Mouse (Mus musculus) brain, adult 2 months (tissue): Measurements from ENCODE around the gene Zfp27.
"Not testable (repeated sequence)": the region's sequence is repeated elsewhere in the genome, so short reads cannot be mapped to it uniquely, and the experiment has no call there.

ENCODE experiments used
- DNase-seq: peaks from one replicate; pipeline ENCODE4 v3.0.0; 2011; ENCODE audit warnings: low read depth, low spot score

The Zfp27 gene

GRCm38 (mm10) chr7:29890501-29890900 lies 15.9 kb downstream of the Zfp27 start:
- no peak for DNase-seq

GRCm38 (mm10) chr7:29880916-29881315 lies 25.5 kb downstream of the Zfp27 start:
- no peak for DNase-seq

- no peak for DNase-seq
Observed at GRCm38 (mm10) chr7:29880056-29880455, 26.3 kb downstream of the Zfp27 start.

DNA sequence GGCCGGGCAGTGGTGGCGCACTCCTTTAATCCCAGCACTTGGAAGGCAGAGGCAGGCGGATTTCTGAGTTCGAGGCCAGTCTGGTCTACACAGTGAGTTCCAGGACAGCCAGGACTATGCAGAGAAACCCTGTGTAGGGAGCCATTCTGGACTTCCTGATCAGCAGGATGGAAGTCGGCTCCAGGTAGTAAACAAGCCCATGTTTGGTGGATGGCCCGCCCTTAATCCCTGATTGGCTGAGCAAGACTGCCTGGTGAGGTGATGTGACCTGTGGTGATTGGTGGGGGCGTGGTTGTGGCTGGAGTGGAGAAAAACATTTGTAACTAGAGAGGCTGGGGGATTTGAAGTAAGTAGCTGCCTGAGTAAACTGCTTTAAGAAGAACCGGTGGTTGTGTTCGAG lies 28.8 kb downstream of the Zfp27 start:
- not testable (repeated sequence) for DNase-seq

- DNase-seq, result no peak
Observed at GRCm38 (mm10) chr7:29874256-29874655, 32.1 kb downstream of the Zfp27 start.

DNA sequence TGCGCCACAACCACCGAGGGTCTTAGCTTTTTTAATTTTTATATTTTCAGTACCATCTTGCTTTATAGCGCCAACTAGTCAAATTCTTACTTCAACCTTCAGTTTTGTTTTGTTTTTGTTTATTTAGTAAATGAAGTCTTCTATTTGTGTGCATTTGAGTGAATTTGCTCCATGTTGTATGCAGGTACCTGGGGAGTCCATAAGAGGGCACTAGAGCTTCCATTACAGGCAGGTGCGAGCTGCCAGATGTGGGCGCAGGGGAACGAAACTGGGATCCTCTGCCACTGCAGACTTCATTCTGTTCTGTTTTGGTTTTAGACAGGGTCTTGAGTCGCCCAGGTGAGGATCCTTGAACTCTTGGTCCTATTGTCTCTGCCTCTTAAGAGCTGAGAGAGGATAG lies 44.7 kb downstream of the Zfp27 start:
- DNase-seq, result no peak

GRCm38 (mm10) chr7:29859532-29860517 lies 46.5 kb downstream of the Zfp27 start, which contains the start of gene Zfp420:
Gene Zfp420 (plus strand): TSS chr7:29859979.
- peak; percentile 99 for DNase-seq

GRCm38 (mm10) chr7:29853219-29853842 lies 53.0 kb downstream of the Zfp27 start, which contains the start of gene Zfp940:
Gene Zfp940 (minus strand): TSS chr7:29853669.
- DNase-seq, result peak; percentile 97

DNA sequence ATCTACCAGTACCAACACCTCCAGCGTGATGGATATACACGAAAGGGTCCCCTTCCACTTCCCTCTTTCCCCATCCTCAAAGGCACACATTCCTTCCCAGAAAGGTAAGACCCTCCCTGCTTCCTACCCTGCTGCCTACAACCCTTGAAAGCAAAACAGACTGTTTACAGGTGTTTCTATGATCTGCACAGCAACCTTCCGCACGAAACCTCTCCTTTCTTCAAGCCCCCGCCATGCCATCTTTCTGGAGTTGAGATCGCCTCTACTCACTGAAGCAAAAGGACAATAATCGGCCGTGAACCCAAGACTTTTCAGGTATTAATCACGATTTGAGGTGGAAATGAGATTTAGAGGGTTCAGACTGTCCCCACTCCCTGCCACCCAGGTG lies 53.5 kb downstream of the Zfp27 start:
- no peak for DNase-seq

DNA sequence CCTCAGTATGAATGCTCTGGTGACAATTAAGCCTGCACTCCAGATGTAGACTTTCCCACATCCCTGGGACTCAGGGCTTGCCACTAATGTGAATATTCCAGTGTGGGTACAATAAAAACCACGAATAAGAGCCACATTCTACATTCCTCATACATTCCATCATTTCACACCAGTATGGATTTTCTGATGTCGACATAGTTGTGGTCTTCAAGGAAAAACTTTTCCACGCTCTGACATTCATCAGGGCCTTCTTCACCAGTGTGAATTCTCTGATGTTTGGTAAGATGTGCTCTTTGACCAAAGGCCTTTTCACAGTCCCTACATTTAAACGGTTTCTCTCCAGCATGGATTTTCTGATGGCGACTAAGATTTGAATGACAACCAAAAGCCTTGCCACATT lies 61.8 kb downstream of the Zfp27 start:
- no peak for DNase-seq
